Mouse (Mus musculus): Measurements from ENCODE around the gene Larp1b.

GRCm38 (mm10) chr3:41059249-41059648 is 109.6 kb downstream of the Larp1b start:
- TF ChIP-seq CTCF (IDR thresholded peaks at IDR 0.05; ENCODE audit: extremely low read depth, insufficient read depth, low read length) (no peak), POLR2A (IDR thresholded peaks at IDR 0.05; ENCODE audit: extremely low read depth, insufficient read depth, low read length) (no peak)

Measured in cortical plate, adult 2 months (tissue).